Mouse (Mus musculus): ENCODE measurements around the gene Acox3.

DNA sequence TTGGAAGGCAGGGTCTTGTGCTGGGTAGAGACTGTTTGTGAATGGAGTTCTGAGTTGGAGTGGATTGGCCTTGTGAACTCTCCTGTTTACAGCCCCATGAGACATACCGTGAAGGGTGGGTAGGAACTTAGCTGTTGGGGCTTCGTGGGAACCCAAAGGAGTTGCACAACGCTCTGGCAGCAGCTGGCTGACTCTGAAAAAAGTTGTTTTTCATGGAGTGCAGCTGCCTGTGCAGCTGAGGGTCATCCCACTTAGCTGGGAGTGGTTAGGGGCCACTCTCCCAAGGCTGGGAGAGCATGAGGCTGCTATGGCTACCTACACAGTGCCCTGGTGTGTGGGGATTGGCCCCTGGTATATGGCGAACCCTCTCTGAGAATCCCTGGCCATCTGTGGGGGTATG lies 64.7 kb downstream of the Acox3 start:
- TF ChIP-seq POLR2A (IDR thresholded peaks at IDR 0.05; ENCODE audit: low read depth, low read length) (no peak), CTCF (conservative IDR thresholded peaks at IDR 0.05; ENCODE audit: insufficient read depth, insufficient read length, low read depth, low read length) (no peak)
